Mouse (Mus musculus): ENCODE data around the gene Slc6a20a. TPM values are rescaled to one million over a fixed set of nuclear protein-coding genes. Genes with fewer than 3 reads are reported as not detected.

Gene Slc6a20a
- total and polyA plus RNA-seq, 3 experiments, result not detected

GRCm38 (mm10) chr9:123717186-123718008, 38.7 kb upstream of the Slc6a20a start, which contains the start of gene Lztfl1:
Gene Lztfl1, minus strand, starts transcription at chr9:123717697.
- Histone ChIP-seq H3K9me3 (replicated peaks; ENCODE audit: insufficient read depth, low read length) (no peaks in the 10 kb centered on the region), H3K9ac (ENCODE audit: control insufficient read depth, low read depth, low read length, poor library complexity, severe bottlenecking) (peak within 1 kb of the TSS; percentile 75), H3K27ac (ENCODE audit: control insufficient read depth, low read depth, low read length) (peak within 1 kb of the TSS; percentile 38; the same call in 1 of the 2 replicates), H3K36me3 (ENCODE audit: control insufficient read depth in 1 of 2, insufficient read depth in 2 of 2, low read length in 2 of 2) (peaks cover 0 to 8% of the 10 kb centered on the region in 2 experiments; a peak in 2 of 4 replicates), H3K4me1 (ENCODE audit: control insufficient read depth in 1 of 2, insufficient read depth in 2 of 2, low read length in 2 of 2) (peaks cover 3 to 8% of the 10 kb centered on the region in 2 experiments; a peak in 3 of 4 replicates), H3K4me3 (ENCODE audit: control insufficient read depth in 1 of 2, insufficient read depth in 1 of 2, low read depth in 2 of 2, low read length in 2 of 2) (peak within 1 kb of the TSS; percentile 80 to 89), H3K27me3 (ENCODE audit: control insufficient read depth in 1 of 2, insufficient read depth in 2 of 2, low read length in 2 of 2) (no peaks in the 10 kb centered on the region), H3K79me2 (ENCODE audit: control insufficient read depth, insufficient read depth, low read length, poor library complexity) (no peaks in the 10 kb centered on the region)
- peak; percentile 99 for DNase-seq (ENCODE audit: low read depth, low spot score)
- TF ChIP-seq ZC3H11A (IDR thresholded peaks at IDR 0.05; ENCODE audit: low read depth, low read length) (no peak), POLR2AphosphoS2 (IDR thresholded peaks at IDR 0.05; ENCODE audit: low read length) (no peak), RCOR1 (IDR thresholded peaks at IDR 0.05; ENCODE audit: low read depth, low read length) (no peak), UBTF (IDR thresholded peaks at IDR 0.05; ENCODE audit: borderline replicate concordance, insufficient read depth, low read depth, low read length) (no peak), MAFK (IDR thresholded peaks at IDR 0.05; ENCODE audit: borderline replicate concordance, low read depth, low read length) (no peak), ZKSCAN1 (IDR thresholded peaks at IDR 0.05; ENCODE audit: low read depth, low read length) (no peak), USF2 (IDR thresholded peaks at IDR 0.05; ENCODE audit: borderline replicate concordance in 1 of 2, insufficient read depth in 1 of 2, low read depth in 1 of 2, low read length in 2 of 2) (peak; percentile 97 to 99), NRF1 (IDR thresholded peaks at IDR 0.05; ENCODE audit: insufficient read depth, low read depth, low read length, poor library complexity, severe bottlenecking) (no peak), USF1 (IDR thresholded peaks at IDR 0.05; ENCODE audit: low read depth, low read length) (peak; percentile 99), POLR2A (IDR thresholded peaks at IDR 0.05; ENCODE audit: control insufficient read depth in 1 of 2, insufficient read depth in 1 of 2, low read depth in 1 of 2, low read length in 2 of 2, poor library complexity in 1 of 2) (peak; percentile 40 to 47; a peak in 2 of 4 replicates), CTCF (IDR thresholded peaks at IDR 0.05 in 2 of 3, conservative IDR thresholded peaks at IDR 0.05 in 1 of 3; ENCODE audit: control insufficient read depth in 1 of 3, insufficient read depth in 1 of 3, low read depth in 2 of 3, low read length in 3 of 3, poor library complexity in 1 of 3, severe bottlenecking in 1 of 3) (no peak), ZNF384 (IDR thresholded peaks at IDR 0.05; ENCODE audit: low read depth, low read length) (no peak), TCF12 (IDR thresholded peaks at IDR 0.05; ENCODE audit: low read depth, low read length) (no peak), MEF2A (IDR thresholded peaks at IDR 0.05; ENCODE audit: extremely low read depth, insufficient replicate concordance, low read depth, low read length, poor library complexity, severe bottlenecking) (no peak), NELFE (IDR thresholded peaks at IDR 0.05; ENCODE audit: low read depth, low read length) (peak; percentile 53; the same call in 1 of the 2 replicates), ELF1 (IDR thresholded peaks at IDR 0.05; ENCODE audit: low read depth, low read length) (peak; percentile 79), HCFC1 (IDR thresholded peaks at IDR 0.05; ENCODE audit: low read depth, low read length) (peak; percentile 88), KAT2A (conservative IDR thresholded peaks at IDR 0.05; ENCODE audit: low read depth, low read length) (peak; percentile 54; the same call in 1 of the 2 replicates), MAZ (IDR thresholded peaks at IDR 0.05; ENCODE audit: low read depth, low read length) (peak; percentile 92), MAX (IDR thresholded peaks at IDR 0.05; ENCODE audit: low read length) (peak; percentile 100), MXI1 (IDR thresholded peaks at IDR 0.05; ENCODE audit: low read depth, low read length) (peak; percentile 98), CHD1 (IDR thresholded peaks at IDR 0.05; ENCODE audit: low read depth, low read length) (no peak), EP300 (IDR thresholded peaks at IDR 0.05; ENCODE audit: low read depth in 1 of 2, low read length in 2 of 2) (no peak), ETS1 (IDR thresholded peaks at IDR 0.05; ENCODE audit: low read depth, low read length) (no peak), E2F4 (IDR thresholded peaks at IDR 0.05; ENCODE audit: borderline replicate concordance, low read depth, low read length) (no peak; the same call in 1 of the 2 replicates), CHD2 (IDR thresholded peaks at IDR 0.05; ENCODE audit: low read length) (no peak), MYC (IDR thresholded peaks at IDR 0.05; ENCODE audit: low read depth, low read length) (0 out of 2 replicates have a peak, but pooled peaks have one; percentile 56), GABPA (IDR thresholded peaks at IDR 0.05; ENCODE audit: low read depth, low read length) (no peak), ZMIZ1 (IDR thresholded peaks at IDR 0.05; ENCODE audit: low read depth, low read length) (no peak), BHLHE40 (IDR thresholded peaks at IDR 0.05; ENCODE audit: borderline replicate concordance, low read depth, low read length) (no peak), POLR2AphosphoS5 (IDR thresholded peaks at IDR 0.05; ENCODE audit: borderline replicate concordance, low read depth, low read length) (no peak), SIN3A (IDR thresholded peaks at IDR 0.05; ENCODE audit: low read length) (peak; percentile 100), GATA1 (IDR thresholded peaks at IDR 0.05; ENCODE audit: low read depth, low read length) (no peak), SMC3 (IDR thresholded peaks at IDR 0.05; ENCODE audit: low read depth, low read length) (no peak), MYB (IDR thresholded peaks at IDR 0.05; ENCODE audit: low read depth, low read length) (no peak)
